ENCODE assay signal across 8 mouse cellular contexts in the genomic region with DNA sequence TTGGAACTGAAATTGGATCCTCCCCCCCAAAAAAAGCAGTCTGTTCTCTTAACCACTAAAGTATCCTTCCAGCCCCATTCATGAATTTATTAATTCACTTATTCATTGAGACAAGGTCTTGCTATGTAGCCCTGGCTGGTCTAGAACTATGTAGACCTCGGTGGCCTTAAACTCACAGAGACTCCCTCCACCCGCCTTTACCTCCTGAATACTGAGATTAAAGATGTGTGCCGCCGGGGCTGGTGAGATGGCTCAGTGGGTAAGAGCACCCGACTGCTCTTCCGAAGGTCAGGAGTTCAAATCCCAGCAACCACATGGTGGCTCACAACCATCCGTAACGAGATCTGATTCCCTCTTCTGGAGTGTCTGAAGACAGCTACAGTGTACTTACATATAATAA. TPM values are rescaled to one million over a fixed set of nuclear protein-coding genes. Genes with fewer than 3 reads are reported as not detected.
"Had no signal": no experiment of that assay in that cellular context is flagged by ENCODE, and none has a peak within 500 bp of the region (broad histone marks: within the 10 kb centered on the region; RNA-seq: fewer than 3 reads in every experiment).

No protein-coding gene starts in this region.

RNA-seq across cellular contexts. Expression of a gene that starts 6.1 kb away (rescaled TPM):
- total RNA-seq: neutrophil, adult 5-6 weeks had no signal
- polyA plus RNA-seq: neural tube, embryonic 13.5 days; neural tube, embryonic 14.5 days; small intestine, adult 2 months; stomach, embryonic 14.5 days; stomach, embryonic 15.5 days; stomach, embryonic 16.5 days; stomach, postnatal 0 days had no signal
